Mouse (Mus musculus) limb, embryonic 15.5 days (tissue): ENCODE measurements around the gene Rnf181. TPM values are rescaled to one million over a fixed set of nuclear protein-coding genes. Genes with fewer than 3 reads are reported as not detected.
A peak's percentile ranks its signal among the peaks of the same experiment; 100 is the strongest.

Experiments
- ATAC-seq: fragments of 200-750 bp; cut with Nextera tagmentation; 2 replicates; pipeline ENCODE4 v1.8.0; 2017; ENCODE audit warnings: low read depth, moderate TSS enrichment; ENCODE audit not compliant: insufficient number of reproducible peaks, low FRiP score, low TSS enrichment
- H3K27ac ChIP-seq: fragments of 300-500 bp; sonication (generic); 2 replicates; pipeline ENCODE4 v1.5.1; 2015; ENCODE audit warnings: moderate library complexity, mild to moderate bottlenecking, inconsistent platforms
- H3K27me3 ChIP-seq: fragments of 300-500 bp; sonication (generic); 2 replicates; pipeline ENCODE4 v1.6.1; 2015; ENCODE audit warnings: inconsistent platforms
- H3K36me3 ChIP-seq: fragments of 300-500 bp; sonication (generic); 2 replicates; pipeline ENCODE4 v1.6.1; 2015; ENCODE audit warnings: inconsistent platforms
- H3K4me1 ChIP-seq: fragments of 300-500 bp; sonication (generic); 2 replicates; pipeline ENCODE4 v1.6.1; 2015; ENCODE audit warnings: inconsistent platforms
- H3K4me2 ChIP-seq: fragments of 300-500 bp; sonication (generic); 2 replicates; pipeline ENCODE4 v1.6.1; 2015; ENCODE audit warnings: mild to moderate bottlenecking, inconsistent platforms
- H3K4me3 ChIP-seq: fragments of 300-500 bp; sonication (generic); 2 replicates; pipeline ENCODE4 v1.5.1; 2015; ENCODE audit warnings: mild to moderate bottlenecking, inconsistent platforms
- H3K9ac ChIP-seq: fragments of 300-500 bp; sonication (generic); 2 replicates; pipeline ENCODE4 v1.6.1; 2015; ENCODE audit warnings: inconsistent platforms
- H3K9me3 ChIP-seq: fragments of 300-500 bp; sonication (generic); 2 replicates; pipeline ENCODE4 v1.6.1; 2016; ENCODE audit warnings: inconsistent platforms
- WGBS: fragments of 180-500 bp; shearing (Covaris S2); methylation state at CpG from one replicate; pipeline ENCODE4 v1.1.7; 2015; 5-methylcytosine and 5-hydroxymethylcytosine counted together
- polyA plus RNA-seq: library from polyadenylated mRNA; unstranded; fragments of >200 nt; fragmentation: Nextera tagmentation; extraction: Ambion mirVana; gene quantifications from 2 replicates; pipeline ENCODE4 v1.2.1, GENCODE M21; 2015

The Rnf181 gene
- polyA plus RNA-seq, 1 experiment from 2014 or later = 97.2 TPM

- Histone ChIP-seq H3K4me3 (no peak overlapping the region), H3K27me3 (no peaks in the 10 kb centered on the region), H3K27ac (no peak overlapping the region), H3K36me3 (peaks cover 23% of the 10 kb centered on the region), H3K4me1 (peaks cover 11% of the 10 kb centered on the region; the same call in 1 of the 2 replicates), H3K4me2 (no peak overlapping the region), H3K9ac (no peak overlapping the region), H3K9me3 (no peaks in the 10 kb centered on the region)
- ATAC-seq = no peak
- 76% methylated on average over 6 of the region's 6 CpGs for WGBS
Measured at GRCm38 (mm10) chr6:72382494-72382893, 15.7 kb upstream of the Rnf181 start.

- peak within 1 kb of the TSS; percentile 51 for H3K27ac ChIP-seq
- ATAC-seq = peak; percentile 77
Measured at GRCm38 (mm10) chr6:72380131-72380770, 13.5 kb upstream of the Rnf181 start, which contains the start of gene Vamp5. Vamp5 (minus strand) TSS chr6:72380468.

GRCm38 (mm10) chr6:72379377-72380130 is 12.8 kb upstream of the Rnf181 start:
- no peaks in the 10 kb centered on the region for H3K9me3 ChIP-seq
- peak overlapping the region; percentile 51 for H3K27ac ChIP-seq
- peaks cover under 1% of the 10 kb centered on the region; the same call in 1 of the 2 replicates for H3K36me3 ChIP-seq
- H3K4me1 ChIP-seq = peaks cover 10% of the 10 kb centered on the region; the same call in 1 of the 2 replicates
- H3K9ac ChIP-seq = peak overlapping the region; percentile 44; the same call in 1 of the 2 replicates
- 43% methylated on average over 7 of the region's 7 CpGs for WGBS
- peak overlapping the region; percentile 77 for H3K4me2 ChIP-seq
- no peak for ATAC-seq
- H3K27me3 ChIP-seq = no peaks in the 10 kb centered on the region
- peak overlapping the region; percentile 55 for H3K4me3 ChIP-seq

More at GRCm38 (mm10) chr6:72380131-72380770, 13.5 kb upstream of the Rnf181 start, which contains the start of gene Vamp5:
- no peaks in the 10 kb centered on the region for H3K27me3 ChIP-seq
- WGBS = 2% methylated on average over 49 of the region's 49 CpGs
- H3K4me3 ChIP-seq = peak within 1 kb of the TSS; percentile 55
- peak within 1 kb of the TSS; percentile 77 for H3K4me2 ChIP-seq
- H3K36me3 ChIP-seq = peaks cover 8% of the 10 kb centered on the region
- H3K4me1 ChIP-seq = peaks cover 10% of the 10 kb centered on the region; the same call in 1 of the 2 replicates
- H3K9ac ChIP-seq = peak within 1 kb of the TSS; percentile 44
- no peaks in the 10 kb centered on the region for H3K9me3 ChIP-seq

GRCm38 (mm10) chr6:72378510-72379234 is 11.9 kb upstream of the Rnf181 start:
- ATAC-seq = no peak
- 84% methylated on average over 8 of the region's 8 CpGs for WGBS
- Histone ChIP-seq H3K4me1 (peaks cover 10% of the 10 kb centered on the region; the same call in 1 of the 2 replicates), H3K27me3 (no peaks in the 10 kb centered on the region), H3K9me3 (no peaks in the 10 kb centered on the region), H3K36me3 (no peaks in the 10 kb centered on the region; the same call in 1 of the 2 replicates), H3K9ac (no peak overlapping the region), H3K4me2 (no peak overlapping the region), H3K4me3 (no peak overlapping the region), H3K27ac (no peak overlapping the region)

GRCm38 (mm10) chr6:72374820-72375563 is 8.2 kb upstream of the Rnf181 start:
- no peak overlapping the region for H3K9ac ChIP-seq
- peaks cover 16% of the 10 kb centered on the region; the same call in 1 of the 2 replicates for H3K4me1 ChIP-seq
- H3K4me3 ChIP-seq = no peak overlapping the region
- WGBS = 79% methylated on average over 15 of the region's 15 CpGs
- H3K4me2 ChIP-seq = no peak overlapping the region
- no peak overlapping the region for H3K27ac ChIP-seq
- no peak for ATAC-seq
- H3K27me3 ChIP-seq = no peaks in the 10 kb centered on the region
- no peaks in the 10 kb centered on the region for H3K9me3 ChIP-seq
- H3K36me3 ChIP-seq = no peaks in the 10 kb centered on the region

- H3K9ac ChIP-seq = no peak overlapping the region
- no peak overlapping the region for H3K4me2 ChIP-seq
- no peak for ATAC-seq
- no peaks in the 10 kb centered on the region for H3K27me3 ChIP-seq
- H3K27ac ChIP-seq = no peak overlapping the region
- no peaks in the 10 kb centered on the region for H3K36me3 ChIP-seq
- H3K4me3 ChIP-seq = no peak overlapping the region
- peaks cover 11% of the 10 kb centered on the region; the same call in 1 of the 2 replicates for H3K4me1 ChIP-seq
- no peaks in the 10 kb centered on the region for H3K9me3 ChIP-seq
- WGBS = 57% methylated on average over 7 of the region's 7 CpGs
Measured at GRCm38 (mm10) chr6:72374206-72374605, 7.5 kb upstream of the Rnf181 start.

GRCm38 (mm10) chr6:72373184-72373583 is 6.4 kb upstream of the Rnf181 start:
- Histone ChIP-seq H3K9ac (no peak overlapping the region), H3K9me3 (no peaks in the 10 kb centered on the region), H3K4me3 (no peak overlapping the region), H3K27me3 (no peaks in the 10 kb centered on the region), H3K4me2 (no peak overlapping the region), H3K36me3 (no peaks in the 10 kb centered on the region), H3K4me1 (peaks cover 11% of the 10 kb centered on the region; the same call in 1 of the 2 replicates), H3K27ac (no peak overlapping the region)
- no peak for ATAC-seq
- WGBS = 80% methylated on average over 4 of the region's 4 CpGs

- H3K4me2 ChIP-seq = no peak overlapping the region
- no peak overlapping the region for H3K4me3 ChIP-seq
- no peaks in the 10 kb centered on the region for H3K9me3 ChIP-seq
- H3K36me3 ChIP-seq = no peaks in the 10 kb centered on the region
- 33% methylated on average over 1 of the region's 1 CpGs for WGBS
- no peak overlapping the region for H3K27ac ChIP-seq
- ATAC-seq = no peak
- H3K27me3 ChIP-seq = no peaks in the 10 kb centered on the region
- H3K9ac ChIP-seq = no peak overlapping the region
- peaks cover 11% of the 10 kb centered on the region; the same call in 1 of the 2 replicates for H3K4me1 ChIP-seq
Measured at GRCm38 (mm10) chr6:72371571-72371970, 4.8 kb upstream of the Rnf181 start.

- H3K4me3 ChIP-seq = no peak overlapping the region
- H3K36me3 ChIP-seq = no peaks in the 10 kb centered on the region
- H3K27me3 ChIP-seq = no peaks in the 10 kb centered on the region
- H3K9me3 ChIP-seq = no peaks in the 10 kb centered on the region
- 48% methylated on average over 5 of the region's 5 CpGs for WGBS
- H3K4me1 ChIP-seq = peaks cover 11% of the 10 kb centered on the region; the same call in 1 of the 2 replicates
- no peak overlapping the region for H3K27ac ChIP-seq
- H3K4me2 ChIP-seq = no peak overlapping the region
- no peak overlapping the region for H3K9ac ChIP-seq
- ATAC-seq = no peak
Measured at GRCm38 (mm10) chr6:72371147-72371546, 4.4 kb upstream of the Rnf181 start.

GRCm38 (mm10) chr6:72370091-72370490 is 3.3 kb upstream of the Rnf181 start:
- Histone ChIP-seq H3K4me3 (no peak overlapping the region), H3K4me1 (peaks cover 11% of the 10 kb centered on the region; the same call in 1 of the 2 replicates), H3K27ac (no peak overlapping the region), H3K9me3 (no peaks in the 10 kb centered on the region), H3K36me3 (no peaks in the 10 kb centered on the region), H3K9ac (no peak overlapping the region), H3K27me3 (no peaks in the 10 kb centered on the region), H3K4me2 (no peak overlapping the region)
- WGBS = 74% methylated on average over 12 of the region's 12 CpGs
- ATAC-seq = no peak

GRCm38 (mm10) chr6:72369557-72369956 is 2.8 kb upstream of the Rnf181 start:
- H3K27ac ChIP-seq = no peak overlapping the region
- H3K4me2 ChIP-seq = no peak overlapping the region
- ATAC-seq = no peak
- H3K9me3 ChIP-seq = no peaks in the 10 kb centered on the region
- no peak overlapping the region for H3K4me3 ChIP-seq
- no peaks in the 10 kb centered on the region for H3K27me3 ChIP-seq
- no peaks in the 10 kb centered on the region for H3K36me3 ChIP-seq
- no peak overlapping the region for H3K9ac ChIP-seq
- 74% methylated on average over 4 of the region's 4 CpGs for WGBS
- H3K4me1 ChIP-seq = peaks cover 11% of the 10 kb centered on the region; the same call in 1 of the 2 replicates
